Mouse (Mus musculus) heart, embryonic 12.5 days (tissue): Measurements from ENCODE around the gene Eme1. TPM values are rescaled to one million over a fixed set of nuclear protein-coding genes. Genes with fewer than 3 reads are reported as not detected.

Experiments
- ATAC-seq: fragments of 200-750 bp; cut with Nextera tagmentation; 2 replicates; pipeline ENCODE4 v1.8.0; 2017; ENCODE audit warnings: moderate TSS enrichment, moderate library complexity; ENCODE audit not compliant: insufficient number of reproducible peaks, low FRiP score
- H3K27ac ChIP-seq: fragments of 300-500 bp; sonication (generic); 2 replicates; pipeline ENCODE4 v1.5.1; 2016; ENCODE audit warnings: mild to moderate bottlenecking, moderate library complexity; ENCODE audit not compliant: poor library complexity, severe bottlenecking
- H3K27me3 ChIP-seq: fragments of 300-500 bp; sonication (generic); replicated peaks from 2 replicates; pipeline ENCODE4 v1.6.1; 2016; ENCODE audit warnings: mild to moderate bottlenecking, moderate library complexity
- H3K36me3 ChIP-seq: fragments of 300-500 bp; sonication (generic); 2 replicates; pipeline ENCODE4 v1.6.1; 2016; ENCODE audit warnings: mild to moderate bottlenecking, moderate library complexity
- H3K4me1 ChIP-seq: fragments of 300-500 bp; sonication (generic); replicated peaks from 2 replicates; pipeline ENCODE4 v1.6.1; 2016; ENCODE audit warnings: mild to moderate bottlenecking
- H3K4me2 ChIP-seq: fragments of 300-500 bp; sonication (generic); 2 replicates; pipeline ENCODE4 v1.6.1; 2016; ENCODE audit warnings: mild to moderate bottlenecking, moderate library complexity
- H3K4me3 ChIP-seq: fragments of 300-500 bp; sonication (generic); 2 replicates; pipeline ENCODE4 v1.5.1; 2016; ENCODE audit warnings: mild to moderate bottlenecking
- H3K9ac ChIP-seq: fragments of 300-500 bp; sonication (generic); 2 replicates; pipeline ENCODE4 v1.6.1; 2016; ENCODE audit warnings: mild to moderate bottlenecking, moderate library complexity
- H3K9me3 ChIP-seq: fragments of 300-500 bp; sonication (generic); replicated peaks from 2 replicates; pipeline ENCODE4 v1.6.1; 2016; ENCODE audit warnings: mild to moderate bottlenecking, moderate library complexity
- WGBS: fragments of 180-500 bp; shearing (Covaris S2); methylation state at CpG from one replicate; pipeline ENCODE4 v1.1.7; 2016; 5-methylcytosine and 5-hydroxymethylcytosine counted together
- polyA plus RNA-seq: library from polyadenylated mRNA; unstranded; fragments of >200 nt; fragmentation: Nextera tagmentation; extraction: Ambion mirVana; gene quantifications from 2 replicates; pipeline ENCODE4 v1.2.1, GENCODE M21; 2016

Gene Eme1
- polyA plus RNA-seq, 1 experiment from 2014 or later, result 15.3 TPM

DNA sequence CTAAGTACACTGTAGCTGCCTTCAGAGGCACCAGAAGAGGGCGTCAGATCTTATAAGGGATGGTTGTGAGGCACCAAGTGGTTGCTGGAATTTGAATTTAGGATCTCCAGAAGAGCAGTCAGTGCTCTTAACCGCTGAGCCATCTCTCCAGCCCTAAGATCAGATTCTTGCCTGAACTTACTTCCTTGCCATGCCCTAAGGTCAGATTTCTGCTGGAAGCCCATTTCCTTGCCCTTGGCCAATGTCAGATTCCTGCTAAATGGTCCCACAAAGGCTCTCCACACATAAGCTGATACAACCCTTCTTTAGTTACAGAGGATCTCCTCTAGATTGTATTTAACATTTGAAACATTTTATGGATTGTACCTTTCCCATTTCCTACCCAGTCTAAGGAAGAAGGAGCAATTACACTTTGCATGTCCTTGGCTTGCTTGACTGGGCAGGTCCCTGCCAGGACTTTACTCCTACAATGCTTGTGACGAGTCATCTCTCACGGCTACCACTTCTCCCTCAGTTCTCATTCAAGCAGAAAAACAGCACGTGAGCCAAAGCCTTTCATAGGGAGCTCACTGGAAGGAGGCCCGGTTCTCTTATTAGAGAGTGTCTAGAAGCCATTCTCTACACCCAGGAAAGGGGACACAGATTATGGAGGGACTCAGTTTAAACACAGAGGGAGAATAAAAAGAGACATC, 32.9 kb downstream of the Eme1 start:
- Histone ChIP-seq H3K9me3 (0 out of 2 replicates have a peak, but pooled peaks cover 4% of the 10 kb centered on the region), H3K4me1 (no peaks in the 10 kb centered on the region), H3K27ac (no peak overlapping the region), H3K4me3 (no peak overlapping the region), H3K9ac (no peak overlapping the region), H3K4me2 (no peak overlapping the region), H3K36me3 (no peaks in the 10 kb centered on the region), H3K27me3 (0 out of 2 replicates have a peak, but pooled peaks cover 8% of the 10 kb centered on the region)
- 59% methylated on average over 6 of the region's 6 CpGs for WGBS
- no peak for ATAC-seq

DNA sequence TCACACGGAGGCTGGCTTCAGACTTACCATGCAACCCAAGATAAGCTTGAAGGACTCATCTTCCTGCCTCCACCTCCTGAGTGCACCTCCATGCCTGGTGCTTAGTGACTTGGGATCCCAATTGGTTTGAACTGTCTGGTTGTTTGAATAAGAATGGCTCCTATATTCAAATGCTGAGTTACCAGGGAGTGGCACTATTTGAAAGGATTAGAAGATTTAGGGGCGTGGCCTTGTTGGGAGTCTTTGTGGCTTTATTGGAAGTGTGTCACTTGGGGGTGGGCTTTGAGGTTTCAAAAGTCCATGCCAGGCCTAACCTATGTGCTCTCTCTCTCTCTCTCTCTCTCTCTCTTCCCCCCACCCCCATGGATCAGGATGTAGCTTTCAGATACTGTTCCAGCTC, 36.1 kb downstream of the Eme1 start:
- no peak overlapping the region for H3K4me3 ChIP-seq
- WGBS, result 80% methylated on average over 2 of the region's 2 CpGs
- no peak overlapping the region for H3K9ac ChIP-seq
- no peaks in the 10 kb centered on the region for H3K4me1 ChIP-seq
- ATAC-seq, result no peak
- 0 out of 2 replicates have a peak, but pooled peaks cover 4% of the 10 kb centered on the region for H3K9me3 ChIP-seq
- 0 out of 2 replicates have a peak, but pooled peaks cover 16% of the 10 kb centered on the region for H3K27me3 ChIP-seq
- no peak overlapping the region for H3K27ac ChIP-seq
- no peak overlapping the region for H3K4me2 ChIP-seq
- no peaks in the 10 kb centered on the region for H3K36me3 ChIP-seq

DNA sequence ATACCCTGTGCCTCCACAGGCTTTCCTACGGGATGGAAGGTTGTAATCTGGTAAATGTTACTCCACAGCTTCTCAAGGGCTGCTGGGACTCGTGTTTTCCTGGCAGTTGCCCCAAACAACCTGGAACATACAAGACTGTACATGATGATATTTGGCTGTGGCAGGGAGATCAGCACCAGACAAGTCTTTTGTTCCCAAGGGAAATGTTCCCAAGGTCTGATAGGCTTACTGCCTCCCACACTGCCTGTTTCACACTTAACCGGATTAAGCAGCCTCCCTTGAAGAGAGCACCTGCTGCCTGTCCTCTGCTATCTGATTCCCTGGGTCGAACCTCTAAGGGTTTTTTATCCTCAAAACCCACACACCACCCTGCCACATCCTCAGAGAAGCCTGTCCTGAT, 38.3 kb downstream of the Eme1 start:
- H3K27ac ChIP-seq, result no peak overlapping the region
- no peaks in the 10 kb centered on the region for H3K4me1 ChIP-seq
- no peak overlapping the region for H3K4me2 ChIP-seq
- H3K4me3 ChIP-seq, result no peak overlapping the region
- H3K9ac ChIP-seq, result no peak overlapping the region
- 0 out of 2 replicates have a peak, but pooled peaks cover 16% of the 10 kb centered on the region for H3K27me3 ChIP-seq
- 0 out of 2 replicates have a peak, but pooled peaks cover 4% of the 10 kb centered on the region for H3K9me3 ChIP-seq
- 19% methylated on average over 4 of the region's 4 CpGs for WGBS
- ATAC-seq, result no peak
- no peaks in the 10 kb centered on the region for H3K36me3 ChIP-seq

DNA sequence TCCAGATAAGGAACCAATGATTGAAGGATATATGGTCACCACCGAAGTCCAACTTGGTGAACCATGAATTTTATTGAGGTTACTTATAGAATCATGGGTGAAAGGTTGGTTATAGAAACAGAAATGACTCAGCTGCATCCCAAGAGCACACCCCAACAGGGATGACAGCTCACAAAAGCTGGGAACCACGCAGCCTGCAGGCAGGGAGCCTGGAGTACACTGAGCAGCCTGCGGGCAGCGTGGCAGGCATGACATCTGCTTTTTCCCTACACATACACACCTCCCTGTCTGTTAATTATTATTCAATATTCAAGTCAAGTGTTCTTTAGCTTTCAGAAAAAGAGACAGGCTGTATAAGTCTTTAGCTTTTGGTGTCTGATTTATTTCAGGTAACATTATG, 39.2 kb downstream of the Eme1 start:
- WGBS, result 86% methylated on average over 4 of the region's 4 CpGs
- no peak for ATAC-seq
- no peak overlapping the region for H3K27ac ChIP-seq

DNA sequence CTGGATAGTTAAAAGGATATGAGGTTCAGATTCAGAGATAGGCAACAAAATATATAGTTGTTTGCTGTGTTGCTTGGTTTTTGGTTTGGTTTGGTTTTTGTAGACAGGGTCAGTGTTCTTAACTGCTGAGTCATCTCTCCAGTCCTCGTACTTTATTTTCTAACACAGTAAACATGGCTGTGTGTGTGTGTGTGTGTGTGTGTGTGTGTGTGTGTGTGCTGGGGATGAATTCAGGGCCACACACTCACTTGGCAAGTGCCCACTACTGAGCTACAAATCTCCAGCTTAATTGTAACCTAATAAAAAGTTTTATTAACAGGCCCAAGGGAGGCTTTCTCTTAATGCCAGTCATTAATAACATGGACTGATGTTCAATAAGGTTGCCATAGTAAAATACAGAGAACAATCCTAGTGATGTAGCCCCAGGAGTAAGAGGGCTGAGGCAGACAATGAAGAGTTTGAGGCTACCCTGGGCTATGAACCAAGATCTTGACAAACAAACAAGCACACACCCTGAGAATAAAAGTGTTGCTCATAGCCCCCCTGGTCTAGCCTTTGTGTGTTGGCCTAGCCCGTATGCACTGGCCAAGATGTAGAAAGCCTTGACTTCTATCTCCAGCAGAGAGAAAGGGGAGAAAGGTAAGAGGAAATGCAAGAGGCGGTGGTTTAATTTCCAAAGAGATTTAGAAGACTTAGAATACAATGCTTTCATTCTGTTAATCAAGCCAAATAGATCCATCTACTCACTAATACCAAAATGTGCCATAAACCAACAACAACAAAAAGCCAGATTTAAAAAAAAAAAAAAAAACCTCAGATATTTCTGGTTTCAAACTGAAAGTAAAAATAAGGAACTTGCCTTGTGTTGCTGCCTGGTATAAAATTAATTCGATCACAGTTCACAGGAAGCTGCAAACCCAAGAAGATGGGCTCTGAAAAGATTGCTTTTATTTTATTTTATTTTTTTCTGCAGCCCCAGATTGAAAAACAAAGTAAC, 42.7 kb downstream of the Eme1 start:
- WGBS, result 74% methylated on average over 4 of the region's 4 CpGs
- no peak for ATAC-seq

More for the DNA sequence above, 39.2 kb downstream of the Eme1 start:
- no peaks in the 10 kb centered on the region for H3K4me1 ChIP-seq
- 0 out of 2 replicates have a peak, but pooled peaks cover 4% of the 10 kb centered on the region for H3K9me3 ChIP-seq
- H3K4me2 ChIP-seq, result no peak overlapping the region
- H3K36me3 ChIP-seq, result no peaks in the 10 kb centered on the region
- H3K9ac ChIP-seq, result no peak overlapping the region
- no peak overlapping the region for H3K4me3 ChIP-seq
- 0 out of 2 replicates have a peak, but pooled peaks cover 16% of the 10 kb centered on the region for H3K27me3 ChIP-seq

DNA sequence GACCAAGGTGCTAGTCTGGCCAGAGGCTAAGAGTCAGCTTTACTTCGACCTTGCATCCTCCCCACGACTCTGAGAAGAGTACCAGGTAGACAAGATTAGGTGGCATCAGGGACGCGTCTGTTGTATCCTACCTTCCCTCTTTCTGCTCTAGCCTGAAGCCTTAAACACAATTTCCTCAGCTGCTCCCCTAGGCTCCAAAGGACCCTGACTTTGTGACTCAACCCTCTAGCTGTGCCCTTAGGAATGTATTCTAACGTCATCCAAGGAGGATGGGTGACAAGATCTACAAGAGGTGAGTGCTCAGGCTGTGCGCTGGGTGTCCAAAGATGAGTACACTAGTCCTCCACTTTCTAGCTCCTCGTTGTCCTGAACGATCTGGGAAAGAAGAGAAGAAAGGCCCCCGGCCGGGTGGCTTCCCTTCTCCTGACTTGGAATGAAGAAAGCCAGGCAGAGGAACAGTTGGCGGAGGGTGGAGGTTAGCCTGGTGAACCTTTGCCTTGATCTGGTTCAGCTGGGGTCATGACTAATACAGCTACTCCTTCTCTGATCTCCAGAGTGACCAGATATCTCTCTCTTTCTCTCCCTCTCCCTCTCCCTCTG, 51.3 kb downstream of the Eme1 start:
- no peak overlapping the region for H3K27ac ChIP-seq
- 55% methylated on average over 11 of the region's 11 CpGs for WGBS

More for the DNA sequence above, 42.7 kb downstream of the Eme1 start:
- Histone ChIP-seq H3K27me3 (0 out of 2 replicates have a peak, but pooled peaks cover 9% of the 10 kb centered on the region), H3K9ac (no peak overlapping the region), H3K27ac (no peak overlapping the region), H3K9me3 (no peaks in the 10 kb centered on the region), H3K4me2 (no peak overlapping the region), H3K36me3 (no peaks in the 10 kb centered on the region), H3K4me3 (no peak overlapping the region), H3K4me1 (no peaks in the 10 kb centered on the region)

DNA sequence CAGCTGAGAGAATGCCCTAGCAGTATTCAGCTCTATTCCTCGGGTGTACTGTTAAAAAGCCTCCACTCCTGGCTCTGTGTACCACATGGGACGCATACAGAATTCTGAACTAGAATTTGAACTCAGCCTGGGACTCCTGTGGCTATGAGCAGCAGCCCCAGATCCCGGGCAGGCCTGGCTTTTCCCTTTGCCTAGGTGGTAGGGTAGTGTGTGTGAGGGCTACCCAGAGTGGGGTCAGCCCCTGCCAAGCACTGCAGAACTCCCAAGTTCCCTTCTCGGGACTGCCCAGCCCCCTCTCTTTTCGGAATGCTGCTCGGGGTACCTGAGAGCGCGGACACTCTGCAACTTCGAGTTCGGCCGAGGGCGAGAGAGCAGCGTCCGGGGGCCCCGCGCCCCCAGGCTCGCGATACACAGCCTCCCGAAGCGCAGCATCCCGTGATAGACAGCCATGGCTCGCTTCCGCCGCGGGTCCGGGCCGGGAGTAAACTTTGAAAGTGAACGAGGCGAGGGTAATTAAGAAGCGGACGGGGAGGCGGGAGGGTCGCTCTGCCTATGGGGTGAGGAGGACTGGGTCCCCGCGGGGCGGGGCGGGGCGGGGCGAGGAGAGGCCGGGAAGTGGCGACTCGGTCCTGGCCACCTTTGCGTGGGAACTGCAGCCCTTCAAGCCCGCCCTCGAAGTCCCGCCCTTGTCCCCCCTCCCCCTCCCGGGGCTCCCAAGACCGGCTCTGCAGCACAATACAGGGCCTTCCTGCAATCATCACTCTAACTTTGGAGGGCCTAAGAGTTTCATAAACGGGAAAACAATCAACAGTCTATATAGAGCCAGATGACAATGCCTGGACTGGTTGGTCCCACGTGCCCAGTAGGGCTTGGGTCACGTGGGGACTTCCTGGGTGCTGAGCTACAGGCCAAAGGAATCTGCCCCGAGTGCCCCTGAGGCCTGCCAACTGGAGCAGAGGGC, 52.2 kb downstream of the Eme1 start, which contains the start of gene Acsf2:
Gene Acsf2, minus strand, starts transcription at position 551 of the 961 bp plus-strand sequence.
- H3K4me2 ChIP-seq, result peak within 1 kb of the TSS; percentile 79
- H3K9me3 ChIP-seq, result no peaks in the 10 kb centered on the region
- no peaks in the 10 kb centered on the region for H3K36me3 ChIP-seq
- 1% methylated on average over 52 of the region's 52 CpGs for WGBS
- H3K4me3 ChIP-seq, result peak within 1 kb of the TSS; percentile 57
- H3K27ac ChIP-seq, result no peak within 1 kb of the TSS
- H3K9ac ChIP-seq, result peak within 1 kb of the TSS; percentile 71
- peak; percentile 86 for ATAC-seq
- H3K4me1 ChIP-seq, result no peaks in the 10 kb centered on the region; the same call in 1 of the 2 replicates
- no peaks in the 10 kb centered on the region for H3K27me3 ChIP-seq

More for the DNA sequence above, 51.3 kb downstream of the Eme1 start:
- H3K4me3 ChIP-seq, result peak overlapping the region; percentile 57
- H3K4me1 ChIP-seq, result no peaks in the 10 kb centered on the region; the same call in 1 of the 2 replicates
- peak overlapping the region; percentile 71; the same call in 1 of the 2 replicates for H3K9ac ChIP-seq
- H3K36me3 ChIP-seq, result no peaks in the 10 kb centered on the region
- H3K9me3 ChIP-seq, result no peaks in the 10 kb centered on the region
- no peak for ATAC-seq
- peak overlapping the region; percentile 79 for H3K4me2 ChIP-seq
- no peaks in the 10 kb centered on the region for H3K27me3 ChIP-seq

DNA sequence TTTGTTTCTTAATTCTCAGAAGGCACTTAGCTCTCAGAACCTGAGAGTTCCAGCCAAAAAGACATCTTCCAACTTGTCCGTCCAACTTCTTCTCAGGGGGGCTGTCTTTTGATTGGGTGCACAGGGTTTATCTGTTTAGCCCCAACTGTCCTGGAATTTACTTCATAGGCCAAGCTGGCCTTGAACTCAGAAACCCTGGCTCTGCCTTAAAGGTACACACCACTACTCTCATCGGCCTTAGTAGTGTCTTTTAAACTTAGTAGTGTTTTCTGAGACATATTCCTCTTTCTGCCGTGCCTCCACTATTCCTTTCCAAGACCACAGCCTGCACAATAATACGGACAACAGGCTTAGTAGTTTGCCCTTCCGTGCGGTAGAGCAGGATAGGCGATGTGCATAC, 53.3 kb downstream of the Eme1 start:
- 87% methylated on average over 7 of the region's 7 CpGs for WGBS

DNA sequence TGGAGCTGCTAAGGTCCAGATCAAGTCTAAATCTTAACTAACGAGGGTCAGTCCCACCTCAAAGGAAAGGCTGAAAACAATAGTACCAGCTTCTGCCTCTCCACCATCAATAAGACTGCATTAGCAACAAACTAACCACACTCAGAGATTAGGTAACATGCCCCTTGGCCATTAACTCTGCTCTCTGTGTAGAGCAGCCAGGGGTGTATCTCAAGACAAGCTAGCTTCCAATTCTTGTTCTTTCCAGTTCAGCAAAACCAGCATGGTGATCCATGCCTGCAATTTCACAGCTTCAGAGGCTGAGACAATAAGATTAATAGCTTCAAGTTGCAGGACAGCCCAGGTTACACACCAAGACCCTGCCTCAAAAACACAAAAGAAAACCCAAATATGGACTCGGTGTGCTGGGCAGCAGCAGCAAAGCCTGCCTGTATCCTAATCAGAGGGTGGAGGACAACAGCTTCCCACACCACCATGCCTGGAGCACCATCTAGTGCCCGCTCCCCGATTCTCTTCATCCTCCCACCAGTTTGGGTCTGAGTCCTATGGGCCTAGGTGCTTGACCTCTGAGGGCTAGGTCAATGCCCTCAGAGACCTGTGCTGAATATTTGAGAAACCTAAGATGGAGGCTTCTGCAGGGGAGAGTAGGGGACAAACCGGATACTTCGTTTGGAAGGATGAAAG, 55.2 kb downstream of the Eme1 start:
- Histone ChIP-seq H3K27ac (no peak overlapping the region), H3K4me1 (no peaks in the 10 kb centered on the region; the same call in 1 of the 2 replicates), H3K4me2 (no peak overlapping the region), H3K4me3 (no peak overlapping the region), H3K27me3 (no peaks in the 10 kb centered on the region), H3K9ac (no peak overlapping the region), H3K9me3 (no peaks in the 10 kb centered on the region), H3K36me3 (no peaks in the 10 kb centered on the region)
- no peak for ATAC-seq
- WGBS, result 63% methylated on average over 6 of the region's 6 CpGs

More for the DNA sequence above, 53.3 kb downstream of the Eme1 start:
- no peaks in the 10 kb centered on the region for H3K9me3 ChIP-seq
- H3K4me3 ChIP-seq, result no peak overlapping the region
- no peak overlapping the region for H3K4me2 ChIP-seq
- no peak overlapping the region for H3K9ac ChIP-seq
- no peak for ATAC-seq
- no peaks in the 10 kb centered on the region for H3K27me3 ChIP-seq
- no peak overlapping the region for H3K27ac ChIP-seq
- no peaks in the 10 kb centered on the region; the same call in 1 of the 2 replicates for H3K4me1 ChIP-seq
- H3K36me3 ChIP-seq, result no peaks in the 10 kb centered on the region
